Mouse (Mus musculus): ENCODE data around the gene Rangrf. TPM values are rescaled to one million over a fixed set of nuclear protein-coding genes. Genes with fewer than 3 reads are reported as not detected.
A peak's percentile ranks its signal among the peaks of the same experiment; 100 is the strongest.
"Not testable (repeated sequence)": the region's sequence is repeated elsewhere in the genome, so short reads cannot be mapped to it uniquely, and the experiment has no call there.

Rangrf gene
- total RNA-seq, 2 experiments from 2014 or later, result 104 to 254 TPM

GRCm38 (mm10) chr11:68954408-68954807, 20.6 kb downstream of the Rangrf start:
- ATAC-seq (replicated peaks; ENCODE audit: low FRiP score, low TSS enrichment, poor library complexity, severe bottlenecking), result 0 out of 2 replicates have a peak, but pooled peaks have one; percentile 20

DNA sequence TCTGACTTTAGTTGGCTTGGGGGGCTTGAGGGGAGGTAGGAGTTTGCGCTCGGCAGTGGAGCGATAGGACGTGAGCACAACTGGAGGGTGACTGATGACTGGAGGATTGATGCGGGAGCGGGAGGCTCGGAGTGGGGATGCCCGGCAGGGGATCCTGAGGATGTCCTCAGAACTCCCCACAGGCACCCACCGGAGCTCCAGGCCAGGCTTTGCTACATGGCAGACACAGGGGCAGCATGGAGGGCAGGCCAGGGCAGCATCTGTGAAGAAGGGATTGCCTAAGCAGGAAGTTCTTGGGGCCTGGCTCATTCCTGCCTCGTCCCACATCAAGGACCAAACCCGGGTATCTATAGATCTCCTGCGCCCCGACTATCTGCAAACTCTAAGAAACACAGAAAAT, 21.1 kb downstream of the Rangrf start:
- ATAC-seq (replicated peaks; ENCODE audit: low FRiP score, low TSS enrichment, poor library complexity, severe bottlenecking), result no peak

DNA sequence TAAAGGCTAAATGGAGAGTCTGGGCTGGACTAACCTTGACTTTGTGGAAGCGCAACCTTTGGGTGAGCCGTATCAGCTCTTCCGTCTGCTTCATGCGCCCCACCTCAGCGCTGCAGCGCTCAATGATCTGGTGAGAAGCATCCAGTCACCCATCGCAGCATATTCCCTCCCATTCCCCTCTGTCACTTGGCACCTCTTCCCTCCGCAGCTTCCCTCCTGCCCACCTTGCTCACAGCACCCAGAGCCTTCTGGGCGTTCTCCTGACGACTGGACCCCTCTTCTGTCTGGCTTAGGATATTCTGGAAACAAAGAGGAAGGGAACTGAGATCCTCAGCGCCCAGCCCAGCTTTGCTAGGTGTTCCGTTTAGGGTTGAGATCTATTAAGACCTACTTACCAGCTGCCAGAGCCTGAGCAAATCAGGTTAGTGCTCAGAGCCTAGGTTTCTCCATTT, 27.4 kb downstream of the Rangrf start:
- no peak for ATAC-seq (replicated peaks; ENCODE audit: low FRiP score, low TSS enrichment, poor library complexity, severe bottlenecking)

DNA sequence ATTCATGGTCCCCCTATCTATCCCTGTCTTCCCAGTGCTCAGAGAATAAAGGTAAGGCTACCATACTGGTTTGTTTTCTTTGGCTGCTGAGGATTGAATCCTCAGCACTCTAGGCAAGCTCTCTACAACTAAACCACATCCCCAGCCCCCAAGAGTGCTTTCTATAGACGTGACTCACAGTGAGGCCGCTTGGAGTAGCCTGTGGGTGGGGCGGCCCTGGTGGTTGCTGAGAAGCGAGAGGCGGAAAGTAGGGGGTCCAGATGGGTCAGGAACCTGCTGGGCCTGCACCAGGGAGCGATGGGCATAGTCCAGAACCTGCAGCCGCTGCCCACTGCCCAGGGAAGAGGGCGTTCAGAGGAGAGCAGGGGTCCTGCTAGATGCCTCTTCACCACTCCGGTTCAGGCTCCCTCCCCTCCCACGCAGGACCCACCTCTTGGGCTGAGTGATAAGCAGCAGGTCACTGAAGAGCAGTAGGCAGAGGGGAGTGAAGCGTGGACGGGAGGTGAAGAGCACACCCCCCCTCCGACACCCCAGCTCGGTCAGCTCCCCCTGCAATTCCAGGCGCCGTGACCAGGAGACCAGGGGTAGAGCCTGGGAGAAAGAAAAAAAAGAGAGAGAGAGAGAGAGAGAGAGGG, 28.1 kb downstream of the Rangrf start:
- no peak for ATAC-seq (replicated peaks; ENCODE audit: low FRiP score, low TSS enrichment, poor library complexity, severe bottlenecking)

DNA sequence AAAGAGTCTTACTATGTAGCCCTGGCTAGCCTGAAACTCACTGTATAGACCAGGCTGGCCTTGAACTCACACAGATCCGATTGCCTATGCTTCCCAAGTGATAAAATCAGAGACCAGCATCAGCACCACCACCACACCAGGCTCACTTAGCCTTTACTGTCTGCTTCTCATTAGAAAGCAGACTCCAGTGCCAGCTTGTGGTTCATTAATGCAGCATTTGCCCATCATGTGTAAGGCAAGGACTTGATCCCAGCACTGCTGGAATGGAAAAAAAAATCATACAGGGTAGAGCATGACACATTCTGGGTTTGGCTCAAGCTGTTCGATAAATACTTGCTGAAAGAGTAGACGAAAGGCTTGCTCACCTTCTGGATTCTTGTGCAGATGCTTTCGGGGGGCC, 29.0 kb downstream of the Rangrf start:
- ATAC-seq (replicated peaks; ENCODE audit: low FRiP score, low TSS enrichment, poor library complexity, severe bottlenecking), result no peak

DNA sequence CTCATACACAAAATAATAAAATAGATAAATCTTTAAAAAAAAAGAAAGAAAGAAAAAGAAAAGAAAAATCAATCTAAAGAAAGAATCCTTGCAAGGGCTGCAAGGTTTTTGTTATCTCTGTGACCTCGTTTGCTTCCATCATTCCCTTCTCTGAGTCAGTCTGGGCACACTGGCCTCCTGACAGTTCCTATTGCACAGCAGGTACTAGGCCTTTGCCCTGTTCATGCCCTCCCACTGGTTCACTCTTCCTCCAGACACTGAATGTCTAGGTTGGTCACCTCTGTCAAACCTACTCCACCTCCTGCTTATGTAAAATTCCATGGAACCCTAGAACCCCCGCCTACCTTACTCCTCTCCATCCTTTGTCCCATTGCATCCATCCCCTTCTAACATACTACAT, 29.7 kb downstream of the Rangrf start:
- no peak for ATAC-seq (replicated peaks; ENCODE audit: low FRiP score, low TSS enrichment, poor library complexity, severe bottlenecking)

- no peak for ATAC-seq (replicated peaks; ENCODE audit: low FRiP score, low TSS enrichment, poor library complexity, severe bottlenecking)
Observed at GRCm38 (mm10) chr11:68942731-68943130, 32.3 kb downstream of the Rangrf start.

DNA sequence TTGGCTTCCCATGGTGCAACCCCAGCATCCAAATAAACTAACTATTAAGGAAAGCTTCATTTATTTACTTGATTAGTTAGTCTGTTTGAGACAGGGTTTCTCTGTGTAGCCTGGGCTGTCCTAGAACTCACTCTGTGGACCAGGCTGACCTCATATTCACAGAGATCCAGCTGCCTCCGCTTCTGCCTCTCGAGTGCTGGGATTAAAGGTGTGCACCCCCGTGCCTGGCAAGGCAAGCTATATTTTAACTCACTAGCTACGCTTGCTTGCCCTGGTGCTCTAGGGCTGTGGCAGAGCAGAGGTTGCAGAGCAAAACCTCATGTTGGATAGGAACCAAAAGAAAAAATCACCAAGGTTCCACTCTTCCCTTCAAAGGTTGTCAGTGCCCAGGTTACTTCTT, 34.5 kb downstream of the Rangrf start:
- ATAC-seq (replicated peaks; ENCODE audit: low FRiP score, low TSS enrichment, poor library complexity, severe bottlenecking), result no peak

DNA sequence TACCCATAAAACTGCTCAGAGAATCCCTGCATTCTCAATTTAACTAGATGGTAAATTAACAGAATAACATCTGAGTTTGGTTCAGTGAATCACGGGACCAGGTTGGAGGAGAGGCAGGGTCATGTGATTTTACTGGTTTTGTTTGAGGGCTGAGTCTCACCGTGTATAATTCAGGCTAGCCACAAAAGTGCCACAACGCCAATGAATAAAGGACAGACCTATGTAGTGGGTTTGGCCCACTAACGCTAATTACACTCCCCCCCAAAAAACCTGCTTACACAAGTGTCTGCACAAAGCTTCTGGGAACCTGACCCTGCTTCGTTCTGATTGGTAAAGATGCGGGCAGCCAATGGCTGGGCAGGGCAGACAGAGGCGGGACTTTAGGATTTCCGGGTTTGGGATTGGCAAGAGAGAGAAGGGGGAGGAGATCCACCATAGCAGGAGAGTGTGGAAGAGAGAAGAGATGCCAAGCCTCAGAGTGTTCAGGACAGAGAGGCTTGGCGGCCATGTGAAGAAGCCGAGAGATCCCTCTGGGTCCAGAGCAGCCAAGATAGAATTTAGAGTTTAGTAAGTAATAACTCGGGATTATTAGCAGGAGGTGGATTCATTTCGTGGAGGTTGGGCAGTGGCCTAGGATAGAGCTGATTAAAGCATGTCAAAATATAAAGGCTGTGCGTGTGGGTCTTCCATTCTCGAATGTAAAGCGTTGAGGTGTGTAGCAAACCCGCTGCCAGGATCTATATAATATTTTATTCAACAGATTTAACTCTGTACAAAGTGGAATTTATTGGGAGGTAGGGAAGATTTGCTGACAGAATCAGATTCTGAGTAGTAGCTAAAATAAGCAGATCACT, 35.3 kb downstream of the Rangrf start:
- peak; percentile 99 for ATAC-seq (replicated peaks; ENCODE audit: low FRiP score, low TSS enrichment, poor library complexity, severe bottlenecking)

- ATAC-seq (replicated peaks; ENCODE audit: low FRiP score, low TSS enrichment, poor library complexity, severe bottlenecking), result not testable (repeated sequence)
Observed at GRCm38 (mm10) chr11:68936951-68937350, 38.0 kb downstream of the Rangrf start.

DNA sequence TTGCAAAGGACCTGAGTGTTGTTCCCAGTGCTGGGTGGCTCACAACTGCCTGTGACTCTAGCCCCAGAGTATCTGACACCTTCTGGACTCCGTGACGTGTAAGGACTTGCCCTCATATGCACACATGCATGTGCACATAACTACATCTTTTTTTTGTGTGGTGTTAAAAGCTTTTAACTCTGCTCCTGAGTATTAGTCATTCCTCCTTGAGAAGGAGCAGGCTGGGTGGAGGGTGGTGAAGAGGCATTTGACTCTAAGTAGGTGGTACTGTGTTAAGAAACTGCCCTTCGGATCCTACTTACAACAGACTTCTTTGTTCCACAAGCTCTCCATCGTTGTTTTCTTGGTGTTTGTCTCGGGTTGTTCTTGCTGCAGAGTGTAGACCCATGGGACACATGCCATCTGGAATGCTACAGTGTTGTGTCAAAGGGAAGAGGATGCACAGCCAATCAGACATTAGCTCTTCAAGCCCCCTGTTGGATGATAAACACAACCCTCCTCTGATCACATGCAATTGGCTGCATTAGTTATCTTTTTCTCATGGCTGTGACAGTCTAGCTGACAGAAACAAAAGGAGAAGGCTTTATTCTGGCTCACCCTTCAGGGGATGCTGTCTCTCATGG, 41.0 kb downstream of the Rangrf start:
- no peak for ATAC-seq (replicated peaks; ENCODE audit: low FRiP score, low TSS enrichment, poor library complexity, severe bottlenecking)

- no peak for ATAC-seq (replicated peaks; ENCODE audit: low FRiP score, low TSS enrichment, poor library complexity, severe bottlenecking)
Observed at GRCm38 (mm10) chr11:68929947-68930346, 45.0 kb downstream of the Rangrf start.

GRCm38 (mm10) chr11:68926981-68927380, 48.0 kb downstream of the Rangrf start, which contains the start of gene Odf4:
Gene Odf4 (minus strand): TSS chr11:68927081.
- ATAC-seq (replicated peaks; ENCODE audit: low FRiP score, low TSS enrichment, poor library complexity, severe bottlenecking), result no peak

DNA sequence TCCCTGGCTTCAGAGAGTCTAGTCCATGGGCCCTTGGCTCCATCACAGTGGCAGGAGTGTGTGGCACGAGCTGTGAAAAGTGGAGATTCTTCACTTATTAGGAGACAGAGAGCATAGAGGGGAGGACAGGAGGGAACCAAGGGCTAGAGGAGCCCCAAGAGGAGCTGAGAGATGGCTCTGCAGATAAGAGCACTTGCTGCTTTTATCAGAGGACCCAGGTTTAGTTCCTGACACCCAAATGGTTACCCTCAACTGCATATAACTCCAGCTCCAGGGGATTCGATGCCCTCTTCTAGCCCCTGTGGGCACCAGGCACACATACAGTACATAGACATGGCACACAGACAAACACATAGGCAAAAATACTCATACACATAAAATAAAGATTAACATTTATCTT, 50.2 kb downstream of the Rangrf start:
- ATAC-seq (replicated peaks; ENCODE audit: low FRiP score, low TSS enrichment, poor library complexity, severe bottlenecking), result no peak

DNA sequence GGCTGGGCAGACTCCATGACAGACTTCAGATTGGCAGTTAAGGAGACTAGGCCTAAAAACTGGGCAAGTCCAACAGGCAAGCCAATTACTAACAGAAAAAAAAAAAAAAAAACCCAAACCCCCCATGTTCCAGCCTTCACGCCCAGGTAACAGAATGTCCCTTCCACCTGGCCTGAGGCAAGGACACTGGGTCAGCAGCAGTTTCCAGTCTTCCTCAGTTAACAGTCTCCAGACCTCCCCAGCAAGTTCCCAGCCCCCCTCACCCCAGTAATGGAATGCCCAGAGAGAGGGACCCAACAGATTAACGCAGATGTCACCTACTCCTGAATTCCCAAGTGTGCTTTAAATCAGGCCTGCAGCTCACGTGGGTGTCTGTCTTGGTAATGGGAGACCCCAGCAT, 51.8 kb downstream of the Rangrf start:
- no peak for ATAC-seq (replicated peaks; ENCODE audit: low FRiP score, low TSS enrichment, poor library complexity, severe bottlenecking)

Other genes with a start within 250 kb of the Rangrf start
- gene Ndel1, start 103.3 kb downstream of the Rangrf start, total RNA-seq (2014; fragmentation: Nextera tagmentation), result 22.5 and 35.7 TPM in 2 replicates
- 45.6 and 99.1 TPM in 2 replicates for gene Ndel1, start 103.3 kb downstream of the Rangrf start, total RNA-seq (2017)
- gene Rnf222, start 86.6 kb downstream of the Rangrf start, total RNA-seq (2014; fragmentation: Nextera tagmentation), result not detected in 2 replicates
- gene Rnf222, start 86.6 kb downstream of the Rangrf start, total RNA-seq (2017), result not detected in 2 replicates
- 5,476 and 5,943 TPM in 2 replicates for gene Rpl26, start 73.6 kb downstream of the Rangrf start, total RNA-seq (2014; fragmentation: Nextera tagmentation)
- gene Rpl26, start 73.6 kb downstream of the Rangrf start, total RNA-seq (2017), result 6,111 and 7,527 TPM in 2 replicates
- not detected in 2 replicates for gene Odf4, start 48.1 kb downstream of the Rangrf start, total RNA-seq (2014; fragmentation: Nextera tagmentation)
- gene Odf4, start 48.1 kb downstream of the Rangrf start, total RNA-seq (2017), result not detected in 2 replicates
- gene Arhgef15, start 17.7 kb downstream of the Rangrf start, total RNA-seq (2014; fragmentation: Nextera tagmentation), result not detected in 2 replicates
- not detected in 2 replicates for gene Arhgef15, start 17.7 kb downstream of the Rangrf start, total RNA-seq (2017)
- 2.6 and 3.6 TPM in 2 replicates for gene Slc25a35, start 7.1 kb downstream of the Rangrf start, total RNA-seq (2014; fragmentation: Nextera tagmentation)
- gene Slc25a35, start 7.1 kb downstream of the Rangrf start, total RNA-seq (2017), result 1.1 and 4.5 TPM in 2 replicates
- 101 and 128 TPM in 2 replicates for gene Pfas, start 33.3 kb upstream of the Rangrf start, total RNA-seq (2014; fragmentation: Nextera tagmentation)
- gene Pfas, start 33.3 kb upstream of the Rangrf start, total RNA-seq (2017), result 53.9 and 77.9 TPM in 2 replicates
- 40.4 and 46.7 TPM in 2 replicates for gene Ctc1, start 40.7 kb upstream of the Rangrf start, total RNA-seq (2014; fragmentation: Nextera tagmentation)
- gene Ctc1, start 40.7 kb upstream of the Rangrf start, total RNA-seq (2017), result 9.6 and 20.4 TPM in 2 replicates
- gene Aurkb, start 70.5 kb upstream of the Rangrf start, total RNA-seq (2014; fragmentation: Nextera tagmentation), result 118 and 122 TPM in 2 replicates
- 60.0 and 75.0 TPM in 2 replicates for gene Aurkb, start 70.5 kb upstream of the Rangrf start, total RNA-seq (2017)
- gene Borcs6, start 84.5 kb upstream of the Rangrf start, total RNA-seq (2014; fragmentation: Nextera tagmentation), result 0.46 and 7.0 TPM in 2 replicates
- 3.5 TPM in 2 replicates for gene Borcs6, start 84.5 kb upstream of the Rangrf start, total RNA-seq (2017)
- gene Tmem107, start 95.6 kb upstream of the Rangrf start, total RNA-seq (2014; fragmentation: Nextera tagmentation), result 33.8 and 51.0 TPM in 2 replicates
- gene Tmem107, start 95.6 kb upstream of the Rangrf start, total RNA-seq (2017), result 16.2 and 33.4 TPM in 2 replicates
- 46.7 and 60.3 TPM in 2 replicates for gene Vamp2, start 113.3 kb upstream of the Rangrf start, total RNA-seq (2014; fragmentation: Nextera tagmentation)
- gene Vamp2, start 113.3 kb upstream of the Rangrf start, total RNA-seq (2017), result 7.5 and 15.7 TPM in 2 replicates
- gene Per1, start 120.0 kb upstream of the Rangrf start, total RNA-seq (2014; fragmentation: Nextera tagmentation), result 11.3 and 17.6 TPM in 2 replicates
- gene Per1, start 120.0 kb upstream of the Rangrf start, total RNA-seq (2017), result 4.7 and 12.5 TPM in 2 replicates
- not detected in 2 replicates for gene Hes7, start 145.2 kb upstream of the Rangrf start, total RNA-seq (2014; fragmentation: Nextera tagmentation)
- not detected in 2 replicates for gene Hes7, start 145.2 kb upstream of the Rangrf start, total RNA-seq (2017)
- not detected in 2 replicates for gene 9130213A22Rik, start 147.4 kb upstream of the Rangrf start, total RNA-seq (2014; fragmentation: Nextera tagmentation)
- gene 9130213A22Rik, start 147.4 kb upstream of the Rangrf start, total RNA-seq (2017), result not detected in 2 replicates
- not detected in 2 replicates for gene Aloxe3, start 150.7 kb upstream of the Rangrf start, total RNA-seq (2014; fragmentation: Nextera tagmentation)
- gene Aloxe3, start 150.7 kb upstream of the Rangrf start, total RNA-seq (2017), result not detected in 2 replicates
- gene Alox12b, start 181.8 kb upstream of the Rangrf start, total RNA-seq (2014; fragmentation: Nextera tagmentation), result not detected in 2 replicates
- not detected in 2 replicates for gene Alox12b, start 181.8 kb upstream of the Rangrf start, total RNA-seq (2017)
- gene Alox8, start 222.7 kb upstream of the Rangrf start, total RNA-seq (2014; fragmentation: Nextera tagmentation), result not detected in 2 replicates
- not detected in 2 replicates for gene Alox8, start 222.7 kb upstream of the Rangrf start, total RNA-seq (2017)